Mouse (Mus musculus) C2C12 (cell line): ENCODE measurements around the gene Cspg5. TPM values are rescaled to one million over a fixed set of nuclear protein-coding genes. Genes with fewer than 3 reads are reported as not detected.

ENCODE experiments used
- H3K27me3 ChIP-seq: one replicate; pipeline ENCODE4 v1.6.1; 2011; ENCODE audit not compliant: control insufficient read depth, insufficient read depth, insufficient read length
- H3K36me3 ChIP-seq: one replicate; pipeline ENCODE4 v1.6.1; 2011; ENCODE audit not compliant: control insufficient read depth, insufficient read depth
- H3K4me3 ChIP-seq: one replicate; pipeline ENCODE4 v1.5.1; 2011; ENCODE audit warnings: mild to moderate bottlenecking, control low read depth; ENCODE audit not compliant: poor library complexity, insufficient read depth, severe bottlenecking
- H3K79me2 ChIP-seq: one replicate; pipeline ENCODE4 v1.6.1; 2011; ENCODE audit not compliant: control insufficient read depth, insufficient read depth
- H3K79me3 ChIP-seq: one replicate; pipeline ENCODE4 v1.6.1; 2011; ENCODE audit warnings: low read depth, control low read depth
- H3ac ChIP-seq: one replicate; pipeline ENCODE3; 2011; ENCODE audit warnings: low read depth; ENCODE audit not compliant: control insufficient read depth, insufficient read length
- CEBPB ChIP-seq: IDR thresholded peaks from one replicate; pipeline ENCODE4 v1.6.1; 2011; ENCODE audit warnings: low read depth, mild to moderate bottlenecking, control low read depth, moderate library complexity
- CTCF ChIP-seq: IDR thresholded peaks from one replicate; pipeline ENCODE4 v1.5.1; 2011; ENCODE audit not compliant: control insufficient read depth, insufficient read depth, insufficient read length
- FOSL1 ChIP-seq: IDR thresholded peaks from one replicate; pipeline ENCODE4 v1.8.0; 2011; ENCODE audit warnings: mild to moderate bottlenecking, low read length; ENCODE audit not compliant: poor library complexity, insufficient read depth, severe bottlenecking
- MAX ChIP-seq: IDR thresholded peaks from one replicate; pipeline ENCODE4 v1.6.1; 2011; ENCODE audit warnings: mild to moderate bottlenecking, control low read depth
- MYOD1 ChIP-seq: IDR thresholded peaks from one replicate; pipeline ENCODE4 v1.6.1; 2011; ENCODE audit warnings: low read depth; ENCODE audit not compliant: control insufficient read depth, insufficient read length
- MYOG ChIP-seq: IDR thresholded peaks from one replicate; pipeline ENCODE4 v1.6.1; 2011; ENCODE audit not compliant: control insufficient read depth, insufficient read length; ENCODE audit errors: extremely low read depth
- USF1 ChIP-seq: IDR thresholded peaks from one replicate; pipeline ENCODE4 v1.6.1; 2011; ENCODE audit warnings: low read depth, mild to moderate bottlenecking, control low read depth, moderate library complexity
- polyA plus RNA-seq: library from polyadenylated mRNA; unstranded; fragments of >200 nt; fragmentation: generic; extraction: Trizol; gene quantifications from one replicate; pipeline ENCODE4 v1.2.1, GENCODE M21; 2012; ENCODE audit warnings: missing spikeins

Gene Cspg5
- polyA plus RNA-seq, 1 experiment: 0.12 TPM

- Histone ChIP-seq H3K79me2 (no peaks in the 10 kb centered on the region), H3K4me3 (no peak overlapping the region), H3K79me3 (no peaks in the 10 kb centered on the region), H3ac (no peak overlapping the region), H3K36me3 (no peaks in the 10 kb centered on the region), H3K27me3 (no peaks in the 10 kb centered on the region)
- TF ChIP-seq MYOD1 (no peak), CEBPB (no peak), MAX (no peak), MYOG (no peak), FOSL1 (no peak), CTCF (no peak), USF1 (no peak)
These were observed 33.9 kb downstream of the Cspg5 start for GRCm38 (mm10) chr9:110277431-110277881.

DNA sequence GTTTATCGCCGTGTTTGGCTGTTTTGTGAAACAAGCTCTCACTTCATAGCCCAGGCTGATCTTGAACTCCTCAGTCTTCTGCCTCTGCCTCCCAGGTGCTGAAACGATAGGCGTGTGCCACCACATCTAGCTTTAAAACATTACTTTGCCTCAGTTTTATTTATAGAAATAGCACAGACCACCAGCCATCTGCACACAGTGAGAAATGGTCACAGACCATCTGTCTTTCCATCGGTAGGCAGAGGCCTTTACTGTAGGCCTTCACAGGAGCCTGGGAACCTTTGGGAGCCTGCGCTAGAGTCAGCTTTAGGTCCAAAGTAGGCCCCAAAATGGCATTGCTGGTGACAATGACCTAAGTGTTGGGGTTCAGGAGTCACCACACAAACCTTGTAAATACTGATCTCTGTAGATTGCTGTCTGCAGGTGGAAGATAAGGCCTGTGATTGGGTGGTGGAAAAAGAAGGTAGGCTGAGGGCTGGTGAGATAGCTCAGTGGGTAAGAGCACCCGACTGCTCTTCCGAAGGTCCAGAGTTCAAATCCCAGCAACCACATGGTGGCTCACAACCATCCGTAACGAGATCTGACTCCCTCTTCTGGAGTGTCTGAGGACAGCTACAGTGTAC, 40.6 kb downstream of the Cspg5 start:
- Histone ChIP-seq H3K79me3 (no peaks in the 10 kb centered on the region), H3K79me2 (no peaks in the 10 kb centered on the region), H3K36me3 (no peaks in the 10 kb centered on the region), H3K4me3 (no peak overlapping the region), H3K27me3 (no peaks in the 10 kb centered on the region), H3ac (no peak overlapping the region)
- TF ChIP-seq MYOD1: no peak
- TF ChIP-seq USF1: no peak
- no peak for TF ChIP-seq CTCF
- no peak for TF ChIP-seq MYOG
- TF ChIP-seq CEBPB: no peak
- TF ChIP-seq MAX: no peak
- TF ChIP-seq FOSL1: no peak

GRCm38 (mm10) chr9:110287321-110287924, 43.8 kb downstream of the Cspg5 start:
- Histone ChIP-seq H3K27me3 (no peaks in the 10 kb centered on the region), H3K36me3 (no peaks in the 10 kb centered on the region), H3ac (no peak overlapping the region), H3K4me3 (no peak overlapping the region), H3K79me2 (no peaks in the 10 kb centered on the region), H3K79me3 (no peaks in the 10 kb centered on the region)
- TF ChIP-seq CTCF (no peak), MYOD1 (no peak), FOSL1 (no peak), MAX (no peak), CEBPB (no peak), USF1 (no peak), MYOG (no peak)

- Histone ChIP-seq H3ac (no peak overlapping the region), H3K4me3 (no peak overlapping the region), H3K27me3 (no peaks in the 10 kb centered on the region), H3K79me2 (no peaks in the 10 kb centered on the region), H3K36me3 (no peaks in the 10 kb centered on the region), H3K79me3 (no peaks in the 10 kb centered on the region)
- TF ChIP-seq MAX (no peak), MYOG (no peak), CTCF (no peak), USF1 (no peak), MYOD1 (no peak), FOSL1 (no peak), CEBPB (no peak)
These were observed 49.7 kb downstream of the Cspg5 start for GRCm38 (mm10) chr9:110293254-110293718.

- Histone ChIP-seq H3ac (no peak overlapping the region), H3K4me3 (no peak overlapping the region), H3K79me3 (no peaks in the 10 kb centered on the region), H3K79me2 (no peaks in the 10 kb centered on the region), H3K27me3 (no peaks in the 10 kb centered on the region), H3K36me3 (no peaks in the 10 kb centered on the region)
- no peak for TF ChIP-seq MYOG
- no peak for TF ChIP-seq MAX
- TF ChIP-seq CEBPB: no peak
- no peak for TF ChIP-seq FOSL1
- no peak for TF ChIP-seq CTCF
These were observed 50.4 kb downstream of the Cspg5 start for GRCm38 (mm10) chr9:110293873-110294415.
